Mouse (Mus musculus) spleen, postnatal 4 days (tissue): ENCODE measurements at regions not wholly inside any gene's neighbourhood (a gene's known extent, or its start where the extent isn't known, plus 50 kb on each side); places are given as distances from the start of the nearest gene placed in this dataset.

Source experiments
- DNase-seq, 2 experiments: peaks; one replicate each; pipeline ENCODE4 v3.0.0; 2022; ENCODE audit warnings: low spot score in 2 of 2

GRCm38 (mm10) chr12:35232322-35232673 is 185.3 kb downstream of the Snx13 start:
- DNase-seq = no peak

- no peak for DNase-seq
Measured at GRCm38 (mm10) chr12:35231414-35232321, 184.7 kb downstream of the Snx13 start.

DNA sequence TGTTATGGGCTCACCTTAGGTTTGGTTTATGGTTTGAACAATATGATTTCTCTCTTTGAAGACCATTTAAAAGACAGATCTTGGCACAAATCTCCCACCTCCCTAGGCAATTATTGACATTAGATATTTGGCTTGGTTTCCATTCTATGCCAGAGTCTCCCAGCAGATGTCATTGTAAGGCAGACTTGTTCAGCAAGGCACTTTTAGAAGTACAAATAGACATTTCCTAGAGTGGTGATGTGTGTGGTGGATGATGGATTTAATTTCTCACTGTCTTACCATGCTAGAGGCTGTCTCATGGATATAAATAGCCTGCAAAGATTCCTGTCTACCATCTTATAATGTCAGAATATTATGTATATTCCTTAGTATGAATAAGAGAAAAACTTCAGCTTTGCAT is 173.4 kb downstream of the Snx13 start:
- DNase-seq = no peak

DNA sequence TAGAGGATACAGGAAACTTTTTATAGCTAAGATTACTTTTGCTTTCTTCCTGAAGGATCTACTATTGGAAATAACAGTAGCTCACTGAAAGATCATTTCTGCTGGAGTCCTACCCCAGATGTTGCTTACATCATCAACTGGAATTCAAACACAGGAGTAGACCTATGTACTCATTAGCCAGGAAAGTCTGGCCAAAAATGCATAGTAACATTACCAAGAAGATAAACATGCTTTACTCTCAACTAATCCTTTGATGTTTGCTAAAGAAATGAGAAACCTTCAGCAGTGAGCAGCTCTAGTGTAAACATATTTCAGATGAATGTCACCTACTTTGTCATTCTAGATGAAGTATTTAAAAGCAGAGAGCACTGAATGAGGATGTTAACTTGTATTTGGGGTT is 173.0 kb downstream of the Snx13 start:
- DNase-seq = no peak

GRCm38 (mm10) chr12:35216725-35217124 is 169.7 kb downstream of the Snx13 start:
- no peak for DNase-seq

- no peak for DNase-seq
Measured at GRCm38 (mm10) chr12:35209399-35209798, 162.4 kb downstream of the Snx13 start.

DNA sequence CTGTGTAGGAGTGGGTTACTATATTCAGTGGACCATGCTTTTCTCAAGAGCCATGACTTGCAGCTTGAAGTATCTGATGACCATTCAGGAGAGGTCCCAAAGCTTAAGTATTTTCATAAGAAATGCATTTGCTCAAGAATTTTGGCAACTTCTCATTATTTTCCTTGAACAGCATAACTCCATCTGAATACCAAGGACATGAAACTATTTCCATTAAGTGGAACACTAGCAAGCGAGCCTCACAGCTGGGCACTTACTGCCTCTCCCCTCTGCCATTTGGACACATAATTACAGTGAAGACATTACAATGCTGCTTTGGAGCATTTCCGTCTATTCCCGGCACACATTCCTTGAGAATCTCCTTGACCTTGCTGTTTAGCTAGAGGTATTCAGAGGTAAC is 160.6 kb downstream of the Snx13 start:
- DNase-seq = no peak

GRCm38 (mm10) chr12:35203398-35203797 is 156.4 kb downstream of the Snx13 start:
- DNase-seq = no peak

DNA sequence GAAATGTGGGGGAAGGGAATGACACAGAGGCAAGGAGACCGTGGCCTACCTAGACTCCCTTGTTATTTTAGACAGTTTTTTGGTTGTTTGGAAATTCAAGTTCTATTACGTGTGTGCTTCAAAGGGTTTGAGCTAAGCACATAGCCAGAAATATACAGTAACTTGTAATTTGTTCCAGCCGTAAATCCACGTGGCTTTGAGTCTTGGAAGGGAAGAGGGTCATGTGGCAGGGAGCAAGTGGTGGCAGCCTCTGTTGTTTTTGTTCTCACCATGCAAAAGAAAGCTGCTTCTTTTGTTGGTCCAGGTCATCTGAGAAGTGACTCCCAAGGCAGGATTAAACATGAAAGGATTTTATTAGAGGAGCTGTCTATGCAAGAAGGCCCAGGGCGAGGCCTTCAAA is 153.1 kb downstream of the Snx13 start:
- no peak for DNase-seq
